10 mouse cellular contexts compared by ENCODE assay signal in the genomic region with DNA sequence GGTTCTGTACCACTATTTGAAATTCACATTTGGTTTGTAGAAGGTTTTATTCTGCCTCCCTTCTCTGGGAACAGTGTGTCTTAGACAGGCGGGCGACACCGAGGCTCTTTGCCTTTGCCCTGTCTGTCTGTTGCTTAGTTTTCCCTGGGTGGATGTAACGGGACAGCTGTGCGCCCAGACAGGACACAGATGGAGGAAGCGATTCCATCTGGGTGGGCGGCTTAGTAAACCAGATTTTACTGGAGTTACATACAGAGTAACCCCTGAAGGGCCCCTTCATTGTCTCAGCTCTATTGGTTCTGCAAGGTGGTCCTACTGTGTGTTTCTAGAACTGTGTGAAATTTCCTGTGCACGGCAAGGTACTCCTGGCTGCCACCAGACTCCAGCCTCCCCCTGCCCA.
DNase-seq lines count a peak whose midpoint lies in the region; ATAC-seq and TF ChIP-seq lines count a peak whose summit lies in the region.
"Had no signal": no experiment of that assay in that cellular context is flagged by ENCODE, and none has a peak within 500 bp of the region (broad histone marks: within the 10 kb centered on the region; RNA-seq: fewer than 3 reads in every experiment).

No protein-coding gene starts in this region.

- peak; percentile 60; the same call in 1 of the 2 replicates for ATAC-seq in kidney, embryonic 15.5 days (replicated peaks; ENCODE audit: low FRiP score)
- ATAC-seq in neural tube, embryonic 12.5 days (ENCODE audit: low FRiP score, low read depth): peak; percentile 56; the same call in 1 of the 2 replicates
- peak; percentile 64 for ATAC-seq in hindbrain, postnatal 0 days
- no peak for ATAC-seq in megakaryocyte-erythroid progenitor cell, adult 5-6 weeks (replicated peaks; ENCODE audit: low FRiP score, low TSS enrichment, poor library complexity, severe bottlenecking)

- 56% methylated on average over 8 of the region's 8 CpGs for WGBS in kidney, embryonic 15.5 days
- 54% methylated on average over 8 of the region's 8 CpGs for WGBS in neural tube, embryonic 12.5 days
- WGBS in hindbrain, postnatal 0 days: 41% methylated on average over 8 of the region's 8 CpGs

- no peaks in the 10 kb centered on the region for H3K27me3 ChIP-seq in kidney, embryonic 15.5 days
- H3K27me3 ChIP-seq in neural tube, embryonic 12.5 days (replicated peaks): no peaks in the 10 kb centered on the region
- H3K27me3 ChIP-seq in hindbrain, postnatal 0 days (ENCODE audit: insufficient read depth, low read length): no peaks in the 10 kb centered on the region

- peaks cover 16% of the 10 kb centered on the region for H3K4me1 ChIP-seq in kidney, embryonic 15.5 days
- H3K4me1 ChIP-seq in neural tube, embryonic 12.5 days: 0 out of 2 replicates have a peak, but pooled peaks cover 8% of the 10 kb centered on the region
- no peaks in the 10 kb centered on the region for H3K4me1 ChIP-seq in hindbrain, postnatal 0 days (ENCODE audit: insufficient read depth, low read length)

- H3K9ac ChIP-seq in kidney, embryonic 15.5 days: no peak overlapping the region
- H3K9ac ChIP-seq in neural tube, embryonic 12.5 days: no peak overlapping the region
- no peak overlapping the region for H3K9ac ChIP-seq in hindbrain, postnatal 0 days (replicated peaks; ENCODE audit: low read length)

- 0 out of 2 replicates have a peak overlapping the region, but pooled peaks have one; percentile 42 for H3K27ac ChIP-seq in kidney, embryonic 15.5 days
- no peak overlapping the region for H3K27ac ChIP-seq in neural tube, embryonic 12.5 days
- H3K27ac ChIP-seq in hindbrain, postnatal 0 days: no peak overlapping the region

- H3K4me3 ChIP-seq in kidney, embryonic 15.5 days (replicated peaks): no peak overlapping the region
- H3K4me3 ChIP-seq in neural tube, embryonic 12.5 days: no peak overlapping the region
- no peak overlapping the region for H3K4me3 ChIP-seq in hindbrain, postnatal 0 days (ENCODE audit: low read length)

- no peak for DNase-seq in kidney, adult 8-10 months
- no peak for DNase-seq in neural tube, embryonic 10.5 days (ENCODE audit: extremely low spot score, low spot score)
- DNase-seq in hindbrain, postnatal 0 days (ENCODE audit: low spot score): peak; percentile 55
- DNase-seq in retina, postnatal 1 day: peak; percentile 68
- DNase-seq: adrenal gland, adult 8-10 months; thymus, postnatal 36 days had no signal

- no peak for TF ChIP-seq CTCF in hindbrain, postnatal 0 days (IDR thresholded peaks at IDR 0.05; ENCODE audit: low read depth)

- H3K36me3 ChIP-seq in kidney, embryonic 15.5 days: no peaks in the 10 kb centered on the region
- no peaks in the 10 kb centered on the region for H3K36me3 ChIP-seq in neural tube, embryonic 12.5 days
- no peaks in the 10 kb centered on the region; the same call in 1 of the 2 replicates for H3K36me3 ChIP-seq in hindbrain, postnatal 0 days (ENCODE audit: insufficient read depth, low read length)
- H3K36me3 ChIP-seq: G1E had no signal

- H3K4me2 ChIP-seq in kidney, embryonic 15.5 days: no peak overlapping the region
- no peak overlapping the region for H3K4me2 ChIP-seq in neural tube, embryonic 12.5 days (replicated peaks)
- no peak overlapping the region for H3K4me2 ChIP-seq in hindbrain, postnatal 0 days (ENCODE audit: low read depth, low read length)

- no peaks in the 10 kb centered on the region for H3K9me3 ChIP-seq in kidney, embryonic 15.5 days (replicated peaks)
- no peaks in the 10 kb centered on the region for H3K9me3 ChIP-seq in neural tube, embryonic 12.5 days
- H3K9me3 ChIP-seq in hindbrain, postnatal 0 days (ENCODE audit: low read length): no peaks in the 10 kb centered on the region

Comparison
In these comparisons a context has a peak if more than half of its experiments do, and no peak if none do; other contexts are left out.
1. DNase-seq: peak in hindbrain, postnatal 0 days (single experiment) and retina, postnatal 1 day (single experiment); none in kidney, adult 8-10 months (0 of 2) and neural tube, embryonic 10.5 days (single experiment).